Comparison of ENCODE assay signal across 24 mouse cellular contexts in genomic region chr14:82185334-82185733, GRCm38 (mm10).
DNase-seq lines count a peak whose midpoint lies in the region; ATAC-seq and TF ChIP-seq lines count a peak whose summit lies in the region.
"Had no signal": no experiment of that assay in that cellular context is flagged by ENCODE, and none has a peak within 500 bp of the region (broad histone marks: within the 10 kb centered on the region; RNA-seq: fewer than 3 reads in every experiment).

No protein-coding gene starts in this region.

- H3K27me3 ChIP-seq in forebrain, embryonic 13.5 days = no peaks in the 10 kb centered on the region
- H3K27me3 ChIP-seq in forebrain, embryonic 10.5 days (ENCODE audit: poor library complexity, severe bottlenecking) = no peaks in the 10 kb centered on the region
- no peaks in the 10 kb centered on the region for H3K27me3 ChIP-seq in lung, embryonic 14.5 days (ENCODE audit: insufficient read depth, low read length)
- no peaks in the 10 kb centered on the region for H3K27me3 ChIP-seq in forebrain, embryonic 16.5 days (replicated peaks; ENCODE audit: control insufficient read depth, insufficient read depth, low read length)
- no peaks in the 10 kb centered on the region for H3K27me3 ChIP-seq in neural tube, embryonic 15.5 days (replicated peaks)
- H3K27me3 ChIP-seq: heart, embryonic 12.5 days; heart, embryonic 15.5 days; hindbrain, embryonic 13.5 days; intestine, embryonic 15.5 days had no signal

- H3K4me3 ChIP-seq in forebrain, embryonic 13.5 days = no peak overlapping the region
- H3K4me3 ChIP-seq in forebrain, embryonic 10.5 days = no peak overlapping the region
- H3K4me3 ChIP-seq in lung, embryonic 14.5 days (ENCODE audit: low read depth, low read length) = no peak overlapping the region
- H3K4me3 ChIP-seq in forebrain, embryonic 16.5 days (replicated peaks; ENCODE audit: low read length) = no peak overlapping the region
- no peak overlapping the region for H3K4me3 ChIP-seq in neural tube, embryonic 15.5 days (replicated peaks)
- H3K4me3 ChIP-seq: heart, embryonic 12.5 days; heart, embryonic 15.5 days; hindbrain, embryonic 10.5 days; hindbrain, embryonic 13.5 days; intestine, embryonic 15.5 days had no signal

- no peaks in the 10 kb centered on the region for H3K4me1 ChIP-seq in forebrain, embryonic 13.5 days
- H3K4me1 ChIP-seq in forebrain, embryonic 10.5 days = no peaks in the 10 kb centered on the region
- H3K4me1 ChIP-seq in lung, embryonic 14.5 days (ENCODE audit: insufficient read depth) = no peaks in the 10 kb centered on the region
- peaks cover 2% of the 10 kb centered on the region; the same call in 1 of the 2 replicates for H3K4me1 ChIP-seq in forebrain, embryonic 16.5 days (replicated peaks; ENCODE audit: control insufficient read depth, insufficient read depth, low read length)
- H3K4me1 ChIP-seq in neural tube, embryonic 15.5 days = no peaks in the 10 kb centered on the region
- H3K4me1 ChIP-seq: heart, embryonic 12.5 days; heart, embryonic 15.5 days; hindbrain, embryonic 10.5 days; hindbrain, embryonic 13.5 days; intestine, embryonic 15.5 days had no signal

- H3K4me2 ChIP-seq in forebrain, embryonic 13.5 days = no peak overlapping the region
- no peak overlapping the region for H3K4me2 ChIP-seq in lung, embryonic 14.5 days
- H3K4me2 ChIP-seq in forebrain, embryonic 16.5 days (ENCODE audit: low read length) = no peak overlapping the region
- no peak overlapping the region for H3K4me2 ChIP-seq in neural tube, embryonic 15.5 days
- H3K4me2 ChIP-seq: heart, embryonic 12.5 days; heart, embryonic 15.5 days; hindbrain, embryonic 13.5 days; intestine, embryonic 15.5 days had no signal

- H3K36me3 ChIP-seq in forebrain, embryonic 13.5 days (ENCODE audit: poor library complexity, severe bottlenecking) = no peaks in the 10 kb centered on the region
- no peaks in the 10 kb centered on the region for H3K36me3 ChIP-seq in forebrain, embryonic 10.5 days (replicated peaks)
- H3K36me3 ChIP-seq in lung, embryonic 14.5 days (ENCODE audit: insufficient read depth) = no peaks in the 10 kb centered on the region
- no peaks in the 10 kb centered on the region for H3K36me3 ChIP-seq in forebrain, embryonic 16.5 days (ENCODE audit: control insufficient read depth, insufficient read depth)
- no peaks in the 10 kb centered on the region for H3K36me3 ChIP-seq in neural tube, embryonic 15.5 days
- H3K36me3 ChIP-seq: heart, embryonic 12.5 days; heart, embryonic 15.5 days; hindbrain, embryonic 10.5 days; hindbrain, embryonic 13.5 days; intestine, embryonic 15.5 days had no signal

- H3K9me3 ChIP-seq in forebrain, embryonic 13.5 days (replicated peaks) = no peaks in the 10 kb centered on the region; the same call in 1 of the 2 replicates
- no peaks in the 10 kb centered on the region for H3K9me3 ChIP-seq in forebrain, embryonic 10.5 days
- no peaks in the 10 kb centered on the region; the same call in 1 of the 2 replicates for H3K9me3 ChIP-seq in lung, embryonic 14.5 days (ENCODE audit: low read depth, low read length)
- H3K9me3 ChIP-seq in forebrain, embryonic 16.5 days (ENCODE audit: control insufficient read depth, low read length) = 0 out of 2 replicates have a peak, but pooled peaks cover 2% of the 10 kb centered on the region
- H3K9me3 ChIP-seq in neural tube, embryonic 15.5 days (replicated peaks) = no peaks in the 10 kb centered on the region
- H3K9me3 ChIP-seq: heart, embryonic 15.5 days; hindbrain, embryonic 13.5 days; intestine, embryonic 15.5 days had no signal

- H3K27ac ChIP-seq in forebrain, embryonic 13.5 days = no peak overlapping the region
- no peak overlapping the region for H3K27ac ChIP-seq in forebrain, embryonic 10.5 days
- no peak overlapping the region for H3K27ac ChIP-seq in lung, embryonic 14.5 days (ENCODE audit: low read depth)
- H3K27ac ChIP-seq in forebrain, embryonic 16.5 days (ENCODE audit: low read length) = no peak overlapping the region
- no peak overlapping the region for H3K27ac ChIP-seq in neural tube, embryonic 15.5 days (replicated peaks)
- H3K27ac ChIP-seq: heart, embryonic 15.5 days; hindbrain, embryonic 10.5 days; hindbrain, embryonic 13.5 days; intestine, embryonic 15.5 days had no signal

- peak; percentile 53; the same call in 1 of the 2 replicates for ATAC-seq in forebrain, embryonic 13.5 days
- ATAC-seq in lung, embryonic 14.5 days (ENCODE audit: insufficient read depth) = no peak
- peak; percentile 45 for ATAC-seq in forebrain, embryonic 16.5 days
- no peak for ATAC-seq in neural tube, embryonic 15.5 days (ENCODE audit: low FRiP score)
- ATAC-seq: activated CD4-positive, CD25-positive, alpha-beta regulatory T cell, adult 4 months; hindbrain, embryonic 16.5 days; intestine, embryonic 15.5 days had no signal

- no peak overlapping the region for H3K9ac ChIP-seq in forebrain, embryonic 13.5 days
- no peak overlapping the region for H3K9ac ChIP-seq in lung, embryonic 14.5 days
- no peak overlapping the region for H3K9ac ChIP-seq in forebrain, embryonic 16.5 days (replicated peaks; ENCODE audit: low read depth, low read length)
- no peak overlapping the region for H3K9ac ChIP-seq in neural tube, embryonic 15.5 days (replicated peaks)
- H3K9ac ChIP-seq: heart, embryonic 12.5 days; heart, embryonic 15.5 days; hindbrain, embryonic 13.5 days; intestine, embryonic 15.5 days had no signal

- 57% methylated on average over 1 of the region's 1 CpGs for WGBS in forebrain, embryonic 13.5 days
- WGBS in forebrain, embryonic 10.5 days = 88% methylated on average over 1 of the region's 1 CpGs
- 63% methylated on average over 1 of the region's 1 CpGs for WGBS in lung, embryonic 14.5 days
- 44% methylated on average over 1 of the region's 1 CpGs for WGBS in forebrain, embryonic 16.5 days
- 77% methylated on average over 1 of the region's 1 CpGs for WGBS in neural tube, embryonic 15.5 days

- no peak for DNase-seq in forebrain, embryonic 10.5 days (ENCODE audit: extremely low spot score, low spot score)
- DNase-seq in lung, embryonic 14.5 days = peak; percentile 9
- DNase-seq in lung, postnatal 10 days = no peak
- DNase-seq in brain, adult 2 months (ENCODE audit: low read depth, low spot score) = peak; percentile 20
- no peak for DNase-seq in layer of hippocampus, postnatal 10 days (ENCODE audit: low spot score in 2 of 2)
- DNase-seq: adrenal gland, adult 8-10 months; adrenal gland, postnatal 25 days; cerebellum, adult 11-12 months; cerebellum, adult 8-10 months; cerebellum, postnatal 14 days; gastrocnemius, postnatal 25 days; heart, adult 18-20 months; heart, postnatal 10 days; heart, postnatal 36 days had no signal

- no peak for TF ChIP-seq CTCF in lung, embryonic 14.5 days (IDR thresholded peaks at IDR 0.05; ENCODE audit: low read depth)

Comparison
In these comparisons a context has a peak if more than half of its experiments do, and no peak if none do; other contexts are left out.
1. DNase-seq: peak in lung, embryonic 14.5 days (single experiment) and brain, adult 2 months (single experiment); none in forebrain, embryonic 10.5 days (single experiment), lung, postnatal 10 days (single experiment) and layer of hippocampus, postnatal 10 days (0 of 2).
2. ATAC-seq: peak in forebrain, embryonic 13.5 days (single experiment) and forebrain, embryonic 16.5 days (single experiment); none in lung, embryonic 14.5 days (single experiment) and neural tube, embryonic 15.5 days (single experiment).